Mouse (Mus musculus) gastrocnemius, postnatal 10 days (tissue): ENCODE measurements around the gene Gm26602. TPM values are rescaled to one million over a fixed set of nuclear protein-coding genes. Genes with fewer than 3 reads are reported as not detected.

Experiments
- DNase-seq: peaks from one replicate; pipeline ENCODE4 v3.0.0; 2021; ENCODE audit warnings: mixed read lengths
- microRNA-seq, 2 experiments: library from miRNA; unstranded; fragments of <30 nt; microRNA quantifications; one replicate each; pipeline ENCODE4 v1.2.0; 2021
- total RNA-seq, 2 experiments: library from RNA; stranded (reverse); gene quantifications; 2 replicates each; pipeline ENCODE4 v1.2.3; 2021

The Gm26602 gene
- total RNA-seq, 2 experiments from 2014 or later = not detected

GRCm38 (mm10) chr10:79959847-79960601 is 49.4 kb downstream of the Gm26602 start, which contains the start of gene Wdr18:
Wdr18 (plus strand) TSS chr10:79960152.
- peak; percentile 98 for DNase-seq

Small RNAs within 50 kb of the gene (microRNA-seq; reads per million reads assigned to microRNA genes)
- gene Mir6910 = 0 to 0.25 reads per million in 2 experiments

Other genes starting within 250 kb of the Gm26602 start
- gene Madcam1, start 246.3 kb upstream of the Gm26602 start, total RNA-seq = not detected
- gene Tpgs1, start 241.5 kb upstream of the Gm26602 start, total RNA-seq = 10 to 100 TPM; 18.3 to 18.7 TPM
- 100 to 1,000 TPM; 265 to 287 TPM for gene Cdc34, start 228.7 kb upstream of the Gm26602 start, total RNA-seq
- gene Gzmm, start 221.8 kb upstream of the Gm26602 start, total RNA-seq = 1 to 10 TPM; 2.3 to 2.7 TPM
- gene Bsg, start 206.4 kb upstream of the Gm26602 start, total RNA-seq = 100 to 1,000 TPM; 420 to 439 TPM
- under 1 TPM; 0.86 to 0.96 TPM for gene Hcn2, start 194.2 kb upstream of the Gm26602 start, total RNA-seq
- gene Polrmt, start 164.3 kb upstream of the Gm26602 start, total RNA-seq = 10 to 100 TPM; 20.8 to 24.6 TPM
- not detected for gene Fgf22, start 155.8 kb upstream of the Gm26602 start, total RNA-seq
- 10 to 100 TPM; 35.2 to 36.1 TPM for gene Rnf126, start 143.9 kb upstream of the Gm26602 start, total RNA-seq
- 1 to 10 TPM; 1.1 to 1.6 TPM for gene Fstl3, start 133.6 kb upstream of the Gm26602 start, total RNA-seq
- gene Prss57, start 119.9 kb upstream of the Gm26602 start, total RNA-seq = under 1 TPM in 1 of 2 experiments, not detected in 1; 0.11 TPM
- 10 to 100 TPM; 26.6 to 36.8 TPM for gene Palm, start 117.3 kb upstream of the Gm26602 start, total RNA-seq
- under 1 TPM in 1 of 2 experiments, not detected in 1; 0.54 TPM for gene Misp, start 89.9 kb upstream of the Gm26602 start, total RNA-seq
- 100 to 1,000 TPM in 1 of 2 experiments, 10 to 100 TPM in 1; 75.2 to 110 TPM for gene Ptbp1, start 56.4 kb upstream of the Gm26602 start, total RNA-seq
- 1 to 10 TPM in 1 of 2 experiments, not detected in 1; 2.1 TPM for gene Prtn3, start 36.4 kb upstream of the Gm26602 start, total RNA-seq
- 1 to 10 TPM in 1 of 2 experiments, under 1 TPM in 1; 0.49 to 1.6 TPM for gene Plppr3, start 36.2 kb upstream of the Gm26602 start, total RNA-seq
- gene Elane, start 24.6 kb upstream of the Gm26602 start, total RNA-seq = 1 to 10 TPM in 1 of 2 experiments, not detected in 1; 1.9 TPM
- 10 to 100 TPM; 21.5 to 22.8 TPM for gene Cfd, start 20.0 kb upstream of the Gm26602 start, total RNA-seq
- 10 to 100 TPM; 39.6 to 43.8 TPM for gene Med16, start 1.9 kb upstream of the Gm26602 start, total RNA-seq
- under 1 TPM; 0.23 to 0.59 TPM for gene Kiss1r, start 6.1 kb downstream of the Gm26602 start, total RNA-seq
- 100 to 1,000 TPM; 101 to 108 TPM for gene R3hdm4, start 10.4 kb downstream of the Gm26602 start, total RNA-seq
- gene Arid3a, start 16.2 kb downstream of the Gm26602 start, total RNA-seq = 1 to 10 TPM; 2.6 to 4.1 TPM
- 10 to 100 TPM; 18.0 to 21.8 TPM for gene Wdr18, start 49.3 kb downstream of the Gm26602 start, total RNA-seq
- gene Grin3b, start 59.9 kb downstream of the Gm26602 start, total RNA-seq = under 1 TPM; 0.14 to 0.38 TPM
- gene Tmem259, start 73.5 kb downstream of the Gm26602 start, total RNA-seq = 10 to 100 TPM; 85.5 to 90.8 TPM
- 10 to 100 TPM; 26.1 to 38.6 TPM for gene Cnn2, start 77.7 kb downstream of the Gm26602 start, total RNA-seq
- gene Abca7, start 85.6 kb downstream of the Gm26602 start, total RNA-seq = 1 to 10 TPM; 3.2 to 4.2 TPM
- gene Arhgap45, start 105.8 kb downstream of the Gm26602 start, total RNA-seq = 1 to 10 TPM; 2.0 to 3.5 TPM
- 10 to 100 TPM; 62.1 to 62.7 TPM for gene Polr2e, start 128.9 kb downstream of the Gm26602 start, total RNA-seq
- 100 to 1,000 TPM; 380 to 398 TPM for gene Gpx4, start 136.3 kb downstream of the Gm26602 start, total RNA-seq
- 10 to 100 TPM in 1 of 2 experiments, 1 to 10 TPM in 1; 7.7 to 11.6 TPM for gene Sbno2, start 194.7 kb downstream of the Gm26602 start, total RNA-seq
- 100 to 1,000 TPM; 105 to 110 TPM for gene Stk11, start 204.9 kb downstream of the Gm26602 start, total RNA-seq
- gene Atp5d, start 227.8 kb downstream of the Gm26602 start, total RNA-seq = 100 to 1,000 TPM; 576 to 659 TPM
- 1 to 10 TPM; 2.3 to 3.2 TPM for gene Cbarp, start 230.0 kb downstream of the Gm26602 start, total RNA-seq
- 10 to 100 TPM; 34.3 to 62.7 TPM for gene Midn, start 237.4 kb downstream of the Gm26602 start, total RNA-seq